Mouse (Mus musculus) effector memory CD4-positive, alpha-beta T cell, adult 5 months (primary cell): Measurements from ENCODE around the gene Spg7. TPM values are rescaled to one million over a fixed set of nuclear protein-coding genes. Genes with fewer than 3 reads are reported as not detected.

Source experiments
- polyA plus RNA-seq: library from polyadenylated mRNA; unstranded; fragments of 100-300 nt; shearing (Covaris generic); gene quantifications from one replicate; pipeline ENCODE4 v1.2.1, GENCODE M21; 2017

Spg7 gene
- polyA plus RNA-seq, result 79.6 TPM

GRCm38 (mm10) chr8:123062721-123063120, at the start of gene Spg7:
Gene Spg7 (plus strand): TSS chr8:123062942.

DNA sequence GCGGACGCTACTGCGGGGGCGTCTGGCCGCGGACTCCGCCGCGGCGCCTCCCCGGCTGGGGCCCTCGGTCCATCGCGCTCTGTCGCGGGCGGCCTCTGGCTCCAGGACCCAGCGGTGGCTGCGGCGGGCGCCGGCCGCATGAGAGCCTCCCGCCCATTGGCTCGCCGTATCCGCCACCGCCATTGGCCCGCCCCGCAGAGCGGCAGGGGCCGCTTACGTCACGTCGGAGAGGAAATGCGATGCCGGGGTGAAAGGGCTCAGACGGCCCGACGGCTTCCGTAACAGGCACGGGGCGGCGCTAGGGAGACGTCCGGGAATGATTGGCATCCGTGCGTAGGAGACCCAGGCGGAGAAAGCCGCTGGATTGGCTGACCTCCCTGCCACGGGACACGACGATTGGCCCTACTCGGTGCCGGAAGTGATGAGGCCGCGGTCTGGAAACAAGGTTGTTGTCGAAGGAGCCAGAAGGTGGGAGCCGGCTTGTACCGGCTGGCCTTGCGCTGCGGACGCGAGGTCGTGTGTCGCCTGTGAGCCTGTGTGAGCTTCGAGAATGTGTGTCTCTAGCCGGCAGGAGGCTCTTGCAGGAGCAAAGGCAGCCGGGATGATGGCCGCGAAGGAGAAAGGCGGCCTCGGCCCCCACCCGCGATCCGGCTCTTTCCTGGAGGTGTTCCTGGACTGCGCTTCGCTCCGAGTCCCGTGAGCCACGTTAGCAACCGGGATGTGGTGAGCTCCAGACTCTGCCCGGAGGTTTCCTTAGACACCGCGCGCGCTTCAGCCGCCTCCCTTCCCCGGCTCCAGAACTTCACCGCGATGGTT, 20.4 kb upstream of the Spg7 start, which contains the start of gene Ankrd11:
Gene Ankrd11 (minus strand): TSS at position 120 of the 816 bp plus-strand sequence.

DNA sequence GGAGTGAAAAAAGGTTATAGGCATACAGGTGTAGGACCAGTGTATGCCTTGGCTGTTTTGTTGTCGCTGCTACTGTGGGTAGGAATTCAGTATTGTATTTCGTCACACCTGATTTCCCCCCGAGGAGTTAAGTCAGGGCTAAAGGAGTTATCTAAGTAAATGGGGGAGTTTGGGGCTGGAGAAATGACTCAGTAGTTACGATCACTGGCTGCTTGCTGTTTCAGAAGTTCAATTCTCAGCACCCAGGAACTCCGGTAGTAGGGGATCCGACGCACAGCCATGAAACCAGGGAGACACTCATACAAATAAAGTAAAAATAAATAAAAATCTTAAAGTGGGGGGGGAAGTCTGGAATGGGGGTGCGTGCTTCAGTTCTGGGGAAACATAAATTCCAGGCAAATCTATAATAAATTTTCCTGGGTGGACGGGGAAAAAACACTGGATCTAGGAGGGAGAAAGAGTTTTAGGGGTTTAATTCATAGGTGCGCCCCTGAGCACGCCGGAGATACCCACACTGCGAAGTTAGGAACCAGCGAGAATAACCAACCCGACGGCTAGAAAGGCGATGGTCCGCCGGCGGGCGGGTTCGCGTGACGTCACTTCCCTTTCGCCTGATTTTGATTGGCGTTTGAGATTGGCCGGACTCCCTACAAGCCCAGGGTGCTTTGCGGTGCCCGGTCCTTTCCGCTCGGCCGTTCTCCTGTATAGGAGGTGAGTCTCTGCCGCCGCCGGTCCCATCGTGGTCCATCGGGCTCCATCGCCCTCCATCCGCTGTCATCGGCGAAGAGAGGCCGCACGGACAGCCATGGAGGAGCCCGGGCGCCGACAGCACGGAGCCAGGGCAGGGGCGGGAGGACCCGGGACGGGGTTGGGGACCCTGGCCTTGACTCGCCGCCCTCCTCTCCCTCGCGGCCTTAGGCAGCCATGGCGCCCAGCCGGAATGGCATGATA, 39.3 kb downstream of the Spg7 start, which contains the start of gene Rpl13:
Gene Rpl13 (plus strand): TSS at position 616 of the 951 bp plus-strand sequence.

DNA sequence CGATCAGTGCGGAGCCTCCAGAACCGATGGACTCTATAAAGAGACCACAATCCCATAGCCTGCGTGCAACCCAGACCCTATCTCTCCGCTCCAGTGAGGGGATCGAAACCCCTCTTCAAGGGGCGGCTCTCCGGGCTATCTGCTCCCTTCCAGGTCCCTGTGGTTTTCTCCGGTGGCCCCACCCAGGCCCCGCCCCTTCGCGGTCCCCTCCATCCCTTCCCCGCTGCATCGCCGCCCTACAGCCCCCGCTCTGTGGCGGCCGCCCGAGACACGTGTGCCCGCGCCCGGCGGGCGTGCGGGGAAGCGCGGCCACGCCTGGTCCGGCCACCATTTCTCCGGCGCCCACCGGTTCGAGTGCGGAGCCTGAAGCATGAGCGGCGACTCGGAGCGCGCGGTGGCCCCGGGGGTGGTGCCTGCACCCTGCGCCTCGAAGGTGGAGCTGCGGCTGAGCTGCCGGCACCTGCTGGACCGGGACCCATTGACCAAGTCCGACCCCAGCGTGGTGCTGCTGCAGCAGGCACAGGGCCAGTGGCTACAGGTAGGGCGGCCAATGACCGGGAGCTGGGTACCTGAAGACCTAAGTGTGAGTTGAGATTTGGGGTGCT, 54.5 kb downstream of the Spg7 start, which contains the start of gene Cpne7:
Gene Cpne7 (plus strand): TSS at position 248 of the 605 bp plus-strand sequence.

Other genes starting within 250 kb of the Spg7 start
- gene Cdh15, start 215.0 kb upstream of the Spg7 start, polyA plus RNA-seq, result not detected
- 354 TPM for gene Ankrd11, start 20.7 kb upstream of the Spg7 start, polyA plus RNA-seq
- gene Rpl13, start 39.4 kb downstream of the Spg7 start, polyA plus RNA-seq, result 942 TPM
- 24.0 TPM for gene Cpne7, start 54.4 kb downstream of the Spg7 start, polyA plus RNA-seq
- 0.21 TPM for gene Sult5a1, start 95.4 kb downstream of the Spg7 start, polyA plus RNA-seq
- not detected for gene Dpep1, start 123.3 kb downstream of the Spg7 start, polyA plus RNA-seq
- gene Chmp1a, start 149.8 kb downstream of the Spg7 start, polyA plus RNA-seq, result 129 TPM
- not detected for gene Spata33, start 149.9 kb downstream of the Spg7 start, polyA plus RNA-seq
- 18.5 TPM for gene Cdk10, start 161.9 kb downstream of the Spg7 start, polyA plus RNA-seq
- gene Spata2l, start 173.3 kb downstream of the Spg7 start, polyA plus RNA-seq, result 7.1 TPM
- 28.2 TPM for gene Zfp276, start 191.3 kb downstream of the Spg7 start, polyA plus RNA-seq
- 16.4 TPM for gene Vps9d1, start 191.4 kb downstream of the Spg7 start, polyA plus RNA-seq